Mouse (Mus musculus) embryonic facial prominence, embryonic 15.5 days (tissue): ENCODE measurements at regions not wholly inside any gene's neighbourhood (a gene's known extent, or its start where the extent isn't known, plus 50 kb on each side); places are given as distances from the start of the nearest gene placed in this dataset.

Experiments used
- ATAC-seq: fragments of 200-750 bp; cut with Nextera tagmentation; 2 replicates; pipeline ENCODE4 v1.8.0; 2017; ENCODE audit warnings: low read depth, moderate TSS enrichment; ENCODE audit not compliant: insufficient number of reproducible peaks, low FRiP score, low TSS enrichment
- H3K27ac ChIP-seq: fragments of 300-500 bp; sonication (generic); replicated peaks from 2 replicates; pipeline ENCODE4 v1.5.1; 2015; ENCODE audit warnings: mild to moderate bottlenecking, inconsistent platforms
- H3K27me3 ChIP-seq: fragments of 300-500 bp; sonication (generic); 2 replicates; pipeline ENCODE4 v1.6.1; 2015; ENCODE audit warnings: inconsistent platforms
- H3K36me3 ChIP-seq: fragments of 300-500 bp; sonication (generic); 2 replicates; pipeline ENCODE4 v1.6.1; 2015; ENCODE audit warnings: mild to moderate bottlenecking, inconsistent platforms
- H3K4me1 ChIP-seq: fragments of 300-500 bp; sonication (generic); 2 replicates; pipeline ENCODE4 v1.6.1; 2015; ENCODE audit warnings: inconsistent platforms
- H3K4me2 ChIP-seq: fragments of 300-500 bp; sonication (generic); replicated peaks from 2 replicates; pipeline ENCODE4 v1.6.1; 2015; ENCODE audit warnings: mild to moderate bottlenecking, inconsistent platforms
- H3K4me3 ChIP-seq: fragments of 300-500 bp; sonication (generic); replicated peaks from 2 replicates; pipeline ENCODE4 v1.5.1; 2015; ENCODE audit warnings: mild to moderate bottlenecking, inconsistent platforms
- H3K9ac ChIP-seq: fragments of 300-500 bp; sonication (generic); 2 replicates; pipeline ENCODE4 v1.6.1; 2015; ENCODE audit warnings: inconsistent platforms
- H3K9me3 ChIP-seq: fragments of 300-500 bp; sonication (generic); replicated peaks from 2 replicates; pipeline ENCODE4 v1.6.1; 2016; ENCODE audit warnings: inconsistent platforms
- WGBS: fragments of 180-500 bp; shearing (Covaris S2); methylation state at CpG from one replicate; pipeline ENCODE4 v1.1.7; 2015; 5-methylcytosine and 5-hydroxymethylcytosine counted together

GRCm38 (mm10) chr2:124918986-124919761 is 148.8 kb upstream of the Slc24a5 start:
- Histone ChIP-seq H3K9me3 (no peaks in the 10 kb centered on the region), H3K27ac (no peak overlapping the region), H3K27me3 (no peaks in the 10 kb centered on the region), H3K36me3 (no peaks in the 10 kb centered on the region), H3K4me1 (no peaks in the 10 kb centered on the region), H3K4me3 (no peak overlapping the region), H3K9ac (no peak overlapping the region), H3K4me2 (no peak overlapping the region)
- ATAC-seq = no peak
- WGBS = 73% methylated on average over 7 of the region's 7 CpGs

GRCm38 (mm10) chr2:124919762-124920255 is 148.1 kb upstream of the Slc24a5 start:
- ATAC-seq = no peak
- no peaks in the 10 kb centered on the region for H3K27me3 ChIP-seq
- no peaks in the 10 kb centered on the region for H3K9me3 ChIP-seq
- H3K9ac ChIP-seq = no peak overlapping the region
- no peak overlapping the region for H3K4me3 ChIP-seq
- no peak overlapping the region for H3K27ac ChIP-seq
- no peaks in the 10 kb centered on the region for H3K4me1 ChIP-seq
- H3K36me3 ChIP-seq = no peaks in the 10 kb centered on the region
- H3K4me2 ChIP-seq = no peak overlapping the region
- WGBS = 63% methylated on average over 1 of the region's 1 CpGs

- Histone ChIP-seq H3K4me2 (no peak overlapping the region), H3K9me3 (no peaks in the 10 kb centered on the region), H3K4me3 (no peak overlapping the region), H3K36me3 (no peaks in the 10 kb centered on the region), H3K27ac (no peak overlapping the region), H3K27me3 (no peaks in the 10 kb centered on the region), H3K4me1 (no peaks in the 10 kb centered on the region), H3K9ac (no peak overlapping the region)
- 57% methylated on average over 2 of the region's 2 CpGs for WGBS
- no peak for ATAC-seq
These were observed 147.7 kb upstream of the Slc24a5 start for GRCm38 (mm10) chr2:124920265-124920664.

DNA sequence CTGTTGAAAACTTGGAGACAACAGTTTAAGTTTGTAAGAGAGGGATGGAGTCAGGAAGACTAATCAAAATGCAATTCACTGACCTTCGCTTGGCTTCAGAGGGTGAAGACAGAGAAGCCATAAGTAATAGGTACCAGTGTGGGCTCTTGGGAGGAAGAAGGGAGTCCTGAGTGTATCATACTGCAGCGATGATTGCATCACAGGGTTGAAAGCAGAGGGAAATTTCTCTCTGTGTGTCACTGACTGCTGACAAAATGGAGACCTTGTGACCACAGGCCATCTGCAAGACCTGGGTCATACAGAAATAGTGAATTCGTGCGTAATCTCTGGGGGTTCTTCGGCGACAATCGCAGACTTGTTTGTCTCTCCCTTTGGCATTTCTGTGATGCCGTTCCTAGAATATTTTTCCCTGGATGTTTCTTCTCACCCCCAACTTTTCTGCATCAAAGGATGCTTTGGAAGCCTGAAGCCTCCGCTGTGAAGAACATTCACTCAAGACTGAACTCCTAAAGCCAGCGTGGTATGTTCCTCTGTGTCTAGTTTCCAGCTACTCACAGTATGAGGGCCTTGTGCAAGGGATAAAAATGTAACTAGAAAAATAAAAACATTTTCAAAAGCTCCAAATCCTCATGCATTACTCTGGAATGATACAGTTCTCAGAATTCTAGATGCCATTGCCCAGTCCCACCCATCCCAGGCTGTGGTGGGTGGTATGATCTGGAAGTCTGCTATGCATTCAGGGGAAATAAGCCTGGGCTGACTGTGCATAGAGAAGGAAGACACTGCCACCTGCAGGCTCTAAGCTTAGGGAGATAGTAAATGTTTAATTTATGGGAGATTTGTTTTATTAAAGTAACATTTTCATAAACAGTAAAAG is 139.8 kb upstream of the Slc24a5 start:
- Histone ChIP-seq H3K36me3 (no peaks in the 10 kb centered on the region), H3K9ac (no peak overlapping the region), H3K27ac (no peak overlapping the region), H3K27me3 (no peaks in the 10 kb centered on the region), H3K4me3 (no peak overlapping the region), H3K4me2 (no peak overlapping the region), H3K4me1 (0 out of 2 replicates have a peak, but pooled peaks cover 4% of the 10 kb centered on the region), H3K9me3 (no peaks in the 10 kb centered on the region)
- 85% methylated on average over 10 of the region's 10 CpGs for WGBS
- ATAC-seq = peak; percentile 72; the same call in 1 of the 2 replicates

GRCm38 (mm10) chr2:124928759-124929113 is 139.2 kb upstream of the Slc24a5 start:
- H3K9ac ChIP-seq = no peak overlapping the region
- no peaks in the 10 kb centered on the region for H3K9me3 ChIP-seq
- 76% methylated on average over 5 of the region's 5 CpGs for WGBS
- no peaks in the 10 kb centered on the region for H3K27me3 ChIP-seq
- H3K4me2 ChIP-seq = no peak overlapping the region
- H3K27ac ChIP-seq = no peak overlapping the region
- H3K4me1 ChIP-seq = 0 out of 2 replicates have a peak, but pooled peaks cover 4% of the 10 kb centered on the region
- ATAC-seq = no peak
- no peak overlapping the region for H3K4me3 ChIP-seq
- no peaks in the 10 kb centered on the region for H3K36me3 ChIP-seq

DNA sequence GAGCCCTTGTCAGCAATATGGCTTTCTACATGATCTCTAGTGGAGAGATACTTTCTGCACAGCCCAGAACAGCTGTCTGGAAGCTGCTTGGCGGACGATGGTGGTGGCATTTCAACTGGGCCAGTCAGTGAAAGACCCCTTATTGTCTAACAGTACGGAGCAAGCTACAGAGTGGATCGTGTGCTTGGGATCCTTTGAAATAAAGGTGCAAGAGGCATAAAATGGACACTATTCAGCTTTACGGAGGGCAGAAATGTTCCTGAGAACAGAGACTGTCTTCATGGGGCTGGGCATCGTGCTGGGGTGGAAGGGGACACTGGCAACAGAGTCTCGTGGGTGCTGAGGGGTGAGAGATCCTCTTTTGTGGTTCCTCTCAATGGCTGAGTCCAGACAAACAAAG is 137.2 kb upstream of the Slc24a5 start:
- Histone ChIP-seq H3K4me3 (no peak overlapping the region), H3K36me3 (no peaks in the 10 kb centered on the region), H3K9me3 (no peaks in the 10 kb centered on the region), H3K27ac (no peak overlapping the region), H3K4me2 (no peak overlapping the region), H3K4me1 (0 out of 2 replicates have a peak, but pooled peaks cover 4% of the 10 kb centered on the region), H3K27me3 (no peaks in the 10 kb centered on the region), H3K9ac (no peak overlapping the region)
- no peak for ATAC-seq
- 51% methylated on average over 7 of the region's 7 CpGs for WGBS

GRCm38 (mm10) chr2:124932566-124932965 is 135.4 kb upstream of the Slc24a5 start:
- Histone ChIP-seq H3K27me3 (no peaks in the 10 kb centered on the region), H3K36me3 (no peaks in the 10 kb centered on the region), H3K27ac (no peak overlapping the region), H3K9me3 (no peaks in the 10 kb centered on the region), H3K4me1 (0 out of 2 replicates have a peak, but pooled peaks cover 4% of the 10 kb centered on the region), H3K4me2 (no peak overlapping the region), H3K4me3 (no peak overlapping the region), H3K9ac (no peak overlapping the region)
- ATAC-seq = no peak
- 53% methylated on average over 6 of the region's 6 CpGs for WGBS

GRCm38 (mm10) chr2:124933876-124934275 is 134.0 kb upstream of the Slc24a5 start:
- no peaks in the 10 kb centered on the region for H3K27me3 ChIP-seq
- H3K27ac ChIP-seq = no peak overlapping the region
- H3K4me3 ChIP-seq = no peak overlapping the region
- no peak for ATAC-seq
- H3K4me1 ChIP-seq = no peaks in the 10 kb centered on the region
- no peaks in the 10 kb centered on the region for H3K36me3 ChIP-seq
- H3K9ac ChIP-seq = no peak overlapping the region
- no peaks in the 10 kb centered on the region for H3K9me3 ChIP-seq
- 83% methylated on average over 1 of the region's 1 CpGs for WGBS
- H3K4me2 ChIP-seq = no peak overlapping the region

DNA sequence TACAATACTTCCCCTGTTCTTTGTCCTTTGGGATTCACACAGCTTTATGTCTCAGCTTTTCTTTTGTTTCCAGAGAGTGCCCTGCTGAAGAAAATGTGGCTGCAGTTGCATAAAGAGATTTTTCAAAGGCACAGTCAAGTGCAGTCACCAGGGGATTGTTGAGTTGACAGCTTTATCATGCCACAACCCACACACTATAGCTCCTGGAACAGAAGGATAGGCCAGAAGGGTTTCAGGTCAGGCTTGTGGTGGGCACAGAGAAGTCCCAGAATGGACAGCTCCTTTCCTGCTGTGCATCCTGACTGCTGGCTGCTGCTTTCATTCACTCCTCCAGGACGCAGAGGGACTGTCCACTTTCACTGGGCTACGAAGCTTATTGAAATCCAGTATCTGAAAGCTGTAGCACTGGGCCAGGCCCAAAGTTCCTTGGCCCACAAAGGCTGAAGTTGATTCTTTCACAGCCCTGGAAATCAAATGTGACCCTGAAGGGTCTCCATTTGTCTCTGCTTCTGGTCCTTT is 119.6 kb upstream of the Slc24a5 start:
- Histone ChIP-seq H3K36me3 (no peaks in the 10 kb centered on the region), H3K27me3 (no peaks in the 10 kb centered on the region), H3K9ac (no peak overlapping the region), H3K9me3 (no peaks in the 10 kb centered on the region), H3K4me2 (no peak overlapping the region), H3K4me3 (no peak overlapping the region), H3K27ac (no peak overlapping the region), H3K4me1 (no peaks in the 10 kb centered on the region)
- 61% methylated on average over 2 of the region's 2 CpGs for WGBS
- ATAC-seq = no peak

DNA sequence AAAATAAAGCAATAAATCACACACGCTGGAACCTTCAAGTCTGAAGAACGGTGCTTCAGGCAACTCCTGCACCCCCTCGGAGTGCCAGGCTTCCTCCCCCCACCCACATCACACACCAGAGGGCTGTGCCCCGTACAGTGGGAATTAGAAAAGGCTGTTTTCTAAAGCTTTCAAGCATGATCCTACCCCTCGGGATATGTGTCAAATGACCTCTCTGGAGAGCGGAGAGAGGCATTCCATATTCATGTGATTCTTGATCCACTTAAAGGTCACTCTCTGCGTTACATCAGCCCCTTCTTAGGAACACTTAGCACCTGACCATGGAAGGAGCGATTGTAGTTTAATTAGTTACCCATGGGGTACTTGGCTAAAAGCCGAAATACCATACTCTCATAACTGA is 119.1 kb upstream of the Slc24a5 start:
- no peak for ATAC-seq
- Histone ChIP-seq H3K9me3 (no peaks in the 10 kb centered on the region), H3K27ac (no peak overlapping the region), H3K27me3 (no peaks in the 10 kb centered on the region), H3K36me3 (no peaks in the 10 kb centered on the region), H3K9ac (no peak overlapping the region), H3K4me2 (no peak overlapping the region), H3K4me1 (no peaks in the 10 kb centered on the region), H3K4me3 (no peak overlapping the region)
- 39% methylated on average over 9 of the region's 9 CpGs for WGBS

GRCm38 (mm10) chr2:124952212-124952611 is 115.7 kb upstream of the Slc24a5 start:
- Histone ChIP-seq H3K4me2 (no peak overlapping the region), H3K27me3 (no peaks in the 10 kb centered on the region), H3K36me3 (no peaks in the 10 kb centered on the region), H3K27ac (no peak overlapping the region), H3K4me3 (no peak overlapping the region), H3K9me3 (no peaks in the 10 kb centered on the region), H3K4me1 (no peaks in the 10 kb centered on the region), H3K9ac (no peak overlapping the region)
- no peak for ATAC-seq
- WGBS = 43% methylated on average over 4 of the region's 4 CpGs
